Mouse (Mus musculus) brain, embryonic 14.5 days (tissue): ENCODE data around the gene Gm3543.
"Not testable (repeated sequence)": the region's sequence is repeated elsewhere in the genome, so short reads cannot be mapped to it uniquely, and the experiment has no call there.

ENCODE experiments used
- CTCF ChIP-seq: fragments of 200-500 bp; IDR thresholded peaks from 2 replicates; pipeline ENCODE4 v1.5.1; 2012; ENCODE audit warnings: inconsistent platforms, mild to moderate bottlenecking, moderate library complexity, borderline replicate concordance; ENCODE audit not compliant: insufficient read depth, insufficient read length; ENCODE audit errors: extremely low read depth
- POLR2A ChIP-seq: fragments of 200-500 bp; IDR thresholded peaks from 2 replicates; pipeline ENCODE4 v1.6.1; 2012; ENCODE audit warnings: mild to moderate bottlenecking, inconsistent platforms, borderline replicate concordance; ENCODE audit not compliant: poor library complexity, insufficient read depth, insufficient read length, severe bottlenecking; ENCODE audit errors: extremely low read depth

GRCm38 (mm10) chr14:41964095-41964494 lies 19.0 kb downstream of the Gm3543 start:
- TF ChIP-seq CTCF, POLR2A: not testable (repeated sequence)
